In the genomic region with DNA sequence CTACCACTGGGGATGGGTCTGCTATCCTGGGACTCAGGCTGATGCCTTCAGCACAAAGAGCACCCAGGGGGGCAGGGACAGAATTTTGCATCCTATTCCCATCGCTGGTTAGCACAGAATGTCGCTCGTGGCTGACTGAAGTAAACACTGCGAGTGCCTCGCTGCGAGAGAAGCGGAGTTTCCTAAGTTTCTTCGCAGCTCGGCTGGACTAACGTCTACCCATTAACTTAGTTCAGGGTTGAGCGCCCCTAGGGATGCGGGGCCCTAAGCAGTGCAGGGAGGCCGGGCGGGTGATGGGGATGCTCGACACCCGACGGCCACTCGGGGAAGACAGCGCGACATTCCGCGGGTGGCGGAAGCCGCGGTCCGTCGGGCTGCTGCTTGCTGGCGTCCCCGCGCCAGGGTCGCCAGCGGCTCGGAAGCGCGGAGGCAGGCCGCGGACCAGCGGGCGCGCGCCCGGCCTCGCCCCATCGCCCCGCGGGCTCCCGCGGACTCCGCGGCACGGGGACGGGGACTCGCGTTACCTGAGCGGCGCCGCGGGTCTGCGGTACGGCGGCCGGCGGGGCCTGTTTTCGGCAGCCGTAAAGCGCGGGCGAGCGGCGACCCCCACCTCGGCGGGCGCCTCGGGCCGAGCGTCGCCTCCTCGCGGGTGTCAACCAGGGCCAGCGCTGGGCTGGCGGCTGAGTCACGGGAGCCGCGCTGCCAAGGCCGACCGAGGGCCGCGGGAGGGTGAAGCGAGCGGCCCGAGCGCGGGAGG, we compare ENCODE assay signal across 7 mouse cellular contexts. TPM values are rescaled to one million over a fixed set of nuclear protein-coding genes. Genes with fewer than 3 reads are reported as not detected.
A peak's percentile ranks its signal among the peaks of the same experiment; 100 is the strongest.
DNase-seq lines count a peak whose midpoint lies in the region; ATAC-seq and TF ChIP-seq lines count a peak whose summit lies in the region.

TSS of gene Naaladl2 (minus strand) at position 707 of the 757 bp plus-strand sequence.

- peak within 1 kb of the TSS; percentile 85 for H3K9ac ChIP-seq in limb, embryonic 11.5 days (ENCODE audit: low read length)
- H3K9ac ChIP-seq in midbrain, embryonic 14.5 days (replicated peaks; ENCODE audit: low read length) = peak within 1 kb of the TSS; percentile 78

- H3K27ac ChIP-seq in limb, embryonic 11.5 days (replicated peaks; ENCODE audit: low read depth, low read length) = peak within 1 kb of the TSS; percentile 48
- peak within 1 kb of the TSS; percentile 86 for H3K27ac ChIP-seq in midbrain, embryonic 14.5 days (replicated peaks; ENCODE audit: low read depth, low read length)
- H3K27ac ChIP-seq in testis, adult 2 months (ENCODE audit: control insufficient read depth, insufficient read depth, low read depth, low read length) = peak within 1 kb of the TSS; percentile 87

- ATAC-seq in granulocyte monocyte progenitor cell, adult 5-6 weeks (replicated peaks; ENCODE audit: poor library complexity, severe bottlenecking) = peak; percentile 55
- ATAC-seq in limb, embryonic 11.5 days (ENCODE audit: insufficient number of reproducible peaks, low FRiP score, low TSS enrichment, low read depth) = peak; percentile 89
- ATAC-seq in midbrain, embryonic 14.5 days (ENCODE audit: low FRiP score, low TSS enrichment) = peak; percentile 92

- peak; percentile 51 for TF ChIP-seq POLR2A in testis, adult 2 months (IDR thresholded peaks at IDR 0.05; ENCODE audit: control insufficient read depth, low read depth, low read length)

- peak; percentile 13 to 15 for DNase-seq in adrenal gland, postnatal 4 days (ENCODE audit: low spot score in 2 of 2)
- DNase-seq in embryo, embryonic 9.5 days (ENCODE audit: extremely low spot score) = peak; percentile 74
- DNase-seq in kidney, adult 18-20 months = peak; percentile 18
- peak; percentile 80 for DNase-seq in limb, embryonic 11.5 days (ENCODE audit: low spot score)
- DNase-seq in midbrain, embryonic 14.5 days = peak; percentile 87

- peak within 1 kb of the TSS; percentile 57 for H3K4me3 ChIP-seq in limb, embryonic 11.5 days (ENCODE audit: low read depth, low read length)
- peak within 1 kb of the TSS; percentile 63 for H3K4me3 ChIP-seq in midbrain, embryonic 14.5 days (replicated peaks; ENCODE audit: low read depth, low read length)
- H3K4me3 ChIP-seq in testis, adult 2 months (ENCODE audit: control insufficient read depth, low read depth, low read length) = peak within 1 kb of the TSS; percentile 90

- H3K36me3 ChIP-seq in limb, embryonic 11.5 days (ENCODE audit: control insufficient read depth, insufficient read depth, low read length) = no peaks in the 10 kb centered on the region
- H3K36me3 ChIP-seq in midbrain, embryonic 14.5 days (ENCODE audit: control insufficient read depth, insufficient read depth, low read length) = no peaks in the 10 kb centered on the region
- no peaks in the 10 kb centered on the region for H3K36me3 ChIP-seq in testis, adult 2 months (ENCODE audit: control insufficient read depth, insufficient read depth, low read length)

- WGBS in limb, embryonic 11.5 days = under 1% methylated on average over 80 of the region's 93 CpGs
- under 1% methylated on average over 87 of the region's 93 CpGs for WGBS in midbrain, embryonic 14.5 days

- H3K9me3 ChIP-seq in limb, embryonic 11.5 days (ENCODE audit: control insufficient read depth, low read length) = no peaks in the 10 kb centered on the region
- no peaks in the 10 kb centered on the region for H3K9me3 ChIP-seq in midbrain, embryonic 14.5 days (ENCODE audit: control insufficient read depth, low read length)

- TF ChIP-seq CTCF in testis, adult 2 months (IDR thresholded peaks at IDR 0.05; ENCODE audit: control insufficient read depth, insufficient read depth, insufficient replicate concordance, low read depth, low read length) = no peak

- no peaks in the 10 kb centered on the region for H3K4me1 ChIP-seq in limb, embryonic 11.5 days (ENCODE audit: control insufficient read depth, insufficient read depth, low read length)
- peaks cover 5% of the 10 kb centered on the region for H3K4me1 ChIP-seq in midbrain, embryonic 14.5 days (ENCODE audit: control insufficient read depth, insufficient read depth, low read length)
- H3K4me1 ChIP-seq in testis, adult 2 months (ENCODE audit: control insufficient read depth, insufficient read depth, low read length) = peaks cover 2% of the 10 kb centered on the region

- no peaks in the 10 kb centered on the region for H3K27me3 ChIP-seq in limb, embryonic 11.5 days (ENCODE audit: control insufficient read depth, insufficient read depth, low read length)
- no peaks in the 10 kb centered on the region for H3K27me3 ChIP-seq in midbrain, embryonic 14.5 days (ENCODE audit: control insufficient read depth, insufficient read depth, low read length)
- no peaks in the 10 kb centered on the region for H3K27me3 ChIP-seq in testis, adult 2 months (ENCODE audit: control insufficient read depth, insufficient read depth, low read length)

- H3K4me2 ChIP-seq in limb, embryonic 11.5 days (ENCODE audit: low read depth, severe bottlenecking) = peak within 1 kb of the TSS; percentile 60
- H3K4me2 ChIP-seq in midbrain, embryonic 14.5 days (ENCODE audit: low read length) = peak within 1 kb of the TSS; percentile 83

RNA-seq across cellular contexts. Expression of gene Naaladl2, which starts in this region (rescaled TPM):
- 1 to 10 TPM; 4.4 TPM for total RNA-seq in adrenal gland, postnatal 4 days (2021)
- not detected in 2 replicates for total RNA-seq in granulocyte monocyte progenitor cell, adult 5-6 weeks (2014; fragmentation: Nextera tagmentation)
- total RNA-seq in granulocyte monocyte progenitor cell, adult 5-6 weeks (2017) = not detected in 2 replicates
- polyA plus RNA-seq in limb, embryonic 11.5 days (2014; fragmentation: Nextera tagmentation; extraction: Ambion mirVana) = 0.43 and 0.72 TPM in 2 replicates
- 0.39 and 0.58 TPM in 2 replicates for polyA plus RNA-seq in midbrain, embryonic 14.5 days (2014; fragmentation: Nextera tagmentation; extraction: Ambion mirVana)
- 1.8 TPM in 2 replicates for polyA plus RNA-seq in testis, adult 2 months (2012; rRNA removed)

Comparison
In these comparisons a context has a peak if more than half of its experiments do, and no peak if none do; other contexts are left out.
1. Peak in every context shown above with its lines: DNase-seq, ATAC-seq, H3K4me3 ChIP-seq and H3K27ac ChIP-seq.
2. RNA of gene Naaladl2 (total RNA-seq): 4.4 TPM in adrenal gland, postnatal 4 days; not detected in granulocyte monocyte progenitor cell, adult 5-6 weeks; every median in the first group is over 4 times any median in the second.
3. Peak in ATAC-seq in granulocyte monocyte progenitor cell, adult 5-6 weeks; RNA of the gene not detected or under 1 TPM.
4. Peak in DNase-seq, ATAC-seq, H3K4me3 ChIP-seq, H3K27ac ChIP-seq, H3K9ac ChIP-seq and H3K4me2 ChIP-seq in limb, embryonic 11.5 days; RNA of the gene not detected or under 1 TPM.
5. Peak in DNase-seq, ATAC-seq, H3K4me3 ChIP-seq, H3K27ac ChIP-seq, H3K9ac ChIP-seq and H3K4me2 ChIP-seq in midbrain, embryonic 14.5 days; RNA of the gene not detected or under 1 TPM.
6. DNase-seq: peak in every context shown above with its lines; median percentile 87 in midbrain, embryonic 14.5 days; 80 in limb, embryonic 11.5 days; 74 in embryo, embryonic 9.5 days; 18 in kidney, adult 18-20 months; 14 in adrenal gland, postnatal 4 days.